Mouse (Mus musculus) G1E (cell line): ENCODE measurements around the gene Antxr1. TPM values are rescaled to one million over a fixed set of nuclear protein-coding genes. Genes with fewer than 3 reads are reported as not detected.

Experiments
- ATAC-seq: 2 replicates; pipeline ENCODE4 v1.8.0; 2016; ENCODE audit warnings: mild to moderate bottlenecking; ENCODE audit not compliant: insufficient number of reproducible peaks, poor library complexity, low FRiP score, severe bottlenecking; ENCODE audit errors: extremely low read depth
- DNase-seq: peaks from one replicate; pipeline ENCODE4 v3.0.0; 2012; ENCODE audit warnings: low spot score
- H3K27me3 ChIP-seq: 2 replicates; pipeline ENCODE4 v1.6.1; 2012; ENCODE audit warnings: mild to moderate bottlenecking, low read length, inconsistent platforms; ENCODE audit not compliant: insufficient read depth
- H3K36me3 ChIP-seq: replicated peaks from 2 replicates; pipeline ENCODE3; 2012; ENCODE audit warnings: mild to moderate bottlenecking, inconsistent platforms
- H3K4me1 ChIP-seq: 2 replicates; pipeline ENCODE4 v1.6.1; 2012; ENCODE audit warnings: low read depth, low read length, inconsistent platforms, mixed read lengths; ENCODE audit not compliant: insufficient read depth
- H3K4me3 ChIP-seq: 2 replicates; pipeline ENCODE4 v1.5.1; 2012; ENCODE audit warnings: low read depth, mild to moderate bottlenecking, inconsistent platforms, low read length, moderate library complexity, mixed read lengths
- H3K9me3 ChIP-seq: replicated peaks from 2 replicates; pipeline ENCODE4 v1.6.1; 2012; ENCODE audit warnings: inconsistent platforms
- CTCF ChIP-seq: IDR thresholded peaks from 2 replicates; pipeline ENCODE4 v1.5.1; 2012; ENCODE audit warnings: low read depth, low read length, inconsistent platforms, mixed read lengths
- GATA1 ChIP-seq: IDR thresholded peaks from 2 replicates; pipeline ENCODE4 v1.6.1; 2012; ENCODE audit warnings: borderline replicate concordance, low read length, inconsistent platforms, mixed read lengths
- GATA2 ChIP-seq: IDR thresholded peaks from 2 replicates; pipeline ENCODE4 v1.6.1; 2012; ENCODE audit warnings: low read depth, low read length, inconsistent platforms, borderline replicate concordance
- POLR2AphosphoS5 ChIP-seq: IDR thresholded peaks from 2 replicates; pipeline ENCODE4 v1.6.1; 2012; ENCODE audit warnings: low read depth, low read length, inconsistent platforms; ENCODE audit not compliant: insufficient replicate concordance
- TAL1 ChIP-seq: conservative IDR thresholded peaks from 2 replicates; pipeline ENCODE4 v1.6.1; 2012; ENCODE audit warnings: low read depth, low read length, inconsistent platforms, mixed read lengths
- polyA plus RNA-seq: library from polyadenylated mRNA; stranded (reverse); fragments of >175 nt; gene quantifications from 2 replicates; pipeline ENCODE4 v1.2.3, GENCODE M21; 2012
- total RNA-seq, 2 experiments: library from RNA; stranded (forward) in 1 of 2; stranded (reverse) in 1 of 2; fragments of 200-1000 nt in 1 of 2; fragments of >200 nt in 1 of 2; fragmentation: Nextera tagmentation in 1 of 2; gene quantifications; 2 replicates each; pipeline ENCODE4 v1.2.3; 2014 to 2017

The Antxr1 gene
- total and polyA plus RNA-seq, 3 experiments = 0.16 TPM; not detected in 2

- no peaks in the 10 kb centered on the region for H3K36me3 ChIP-seq
- peaks cover 44% of the 10 kb centered on the region for H3K27me3 ChIP-seq
- DNase-seq = no peak
- no peak overlapping the region for H3K4me3 ChIP-seq
- TF ChIP-seq GATA1 (no peak), TAL1 (no peak), GATA2 (no peak), POLR2AphosphoS5 (no peak), CTCF (no peak)
- ATAC-seq = no peak
- no peaks in the 10 kb centered on the region for H3K9me3 ChIP-seq
- peaks cover 14% of the 10 kb centered on the region for H3K4me1 ChIP-seq
Measured at GRCm38 (mm10) chr6:87182736-87183135, 152.9 kb downstream of the Antxr1 start.

GRCm38 (mm10) chr6:87171461-87171860 lies 164.2 kb downstream of the Antxr1 start:
- TF ChIP-seq TAL1 (no peak), GATA1 (no peak), GATA2 (no peak)
- Histone ChIP-seq H3K4me1 (no peaks in the 10 kb centered on the region), H3K9me3 (no peaks in the 10 kb centered on the region), H3K27me3 (peaks cover 39% of the 10 kb centered on the region), H3K36me3 (no peaks in the 10 kb centered on the region), H3K4me3 (no peak overlapping the region)
- ATAC-seq = no peak
- no peak for DNase-seq

GRCm38 (mm10) chr6:87170875-87171274 lies 164.7 kb downstream of the Antxr1 start:
- ATAC-seq (no peak), DNase-seq (no peak)
- Histone ChIP-seq H3K4me3 (no peak overlapping the region), H3K4me1 (no peaks in the 10 kb centered on the region), H3K9me3 (no peaks in the 10 kb centered on the region), H3K27me3 (peaks cover 44% of the 10 kb centered on the region), H3K36me3 (no peaks in the 10 kb centered on the region)
- no peak for TF ChIP-seq CTCF
- no peak for TF ChIP-seq POLR2AphosphoS5
- no peak for TF ChIP-seq TAL1
- TF ChIP-seq GATA2 = no peak
- no peak for TF ChIP-seq GATA1

- ATAC-seq = no peak
- TF ChIP-seq TAL1 (no peak), POLR2AphosphoS5 (no peak), CTCF (no peak), GATA1 (no peak), GATA2 (no peak)
Measured at GRCm38 (mm10) chr6:87170277-87170676, 165.3 kb downstream of the Antxr1 start.

GRCm38 (mm10) chr6:87168021-87168420 lies 167.6 kb downstream of the Antxr1 start:
- TF ChIP-seq GATA1 (no peak), TAL1 (no peak), CTCF (no peak), POLR2AphosphoS5 (no peak), GATA2 (no peak)
- Histone ChIP-seq H3K9me3 (no peaks in the 10 kb centered on the region), H3K27me3 (peaks cover 49% of the 10 kb centered on the region), H3K4me3 (no peak overlapping the region), H3K4me1 (no peaks in the 10 kb centered on the region), H3K36me3 (no peaks in the 10 kb centered on the region)
- DNase-seq (no peak), ATAC-seq (no peak)

More at GRCm38 (mm10) chr6:87170277-87170676, 165.3 kb downstream of the Antxr1 start:
- DNase-seq = no peak
- Histone ChIP-seq H3K4me1 (no peaks in the 10 kb centered on the region), H3K4me3 (no peak overlapping the region), H3K27me3 (peaks cover 42% of the 10 kb centered on the region), H3K9me3 (no peaks in the 10 kb centered on the region), H3K36me3 (no peaks in the 10 kb centered on the region)

GRCm38 (mm10) chr6:87166673-87167305 lies 168.8 kb downstream of the Antxr1 start:
- Histone ChIP-seq H3K4me3 (no peak overlapping the region), H3K36me3 (no peaks in the 10 kb centered on the region), H3K9me3 (no peaks in the 10 kb centered on the region), H3K27me3 (peaks cover 50% of the 10 kb centered on the region), H3K4me1 (no peaks in the 10 kb centered on the region)
- DNase-seq (no peak), ATAC-seq (no peak)
- TF ChIP-seq TAL1 = no peak
- TF ChIP-seq GATA2 = no peak
- no peak for TF ChIP-seq GATA1
- TF ChIP-seq POLR2AphosphoS5 = no peak
- no peak for TF ChIP-seq CTCF
